Mouse (Mus musculus) midbrain, embryonic 12.5 days (tissue): ENCODE data around the gene Slc4a2. TPM values are rescaled to one million over a fixed set of nuclear protein-coding genes. Genes with fewer than 3 reads are reported as not detected.
A peak's percentile ranks its signal among the peaks of the same experiment; 100 is the strongest.

Experiments used
- ATAC-seq: fragments of 200-750 bp; cut with Nextera tagmentation; 2 replicates; pipeline ENCODE4 v1.8.0; 2017; ENCODE audit warnings: low read depth, moderate TSS enrichment, moderate library complexity; ENCODE audit not compliant: low FRiP score
- H3K27ac ChIP-seq: fragments of 300-500 bp; sonication (generic); replicated peaks from 2 replicates; pipeline ENCODE4 v1.5.1; 2016; ENCODE audit warnings: mild to moderate bottlenecking
- H3K27me3 ChIP-seq: fragments of 300-500 bp; sonication (generic); 2 replicates; pipeline ENCODE4 v1.6.1; 2016; ENCODE audit warnings: mild to moderate bottlenecking
- H3K36me3 ChIP-seq: fragments of 300-500 bp; sonication (generic); 2 replicates; pipeline ENCODE4 v1.6.1; 2016
- H3K4me1 ChIP-seq: fragments of 300-500 bp; sonication (generic); 2 replicates; pipeline ENCODE4 v1.6.1; 2016
- H3K4me2 ChIP-seq: fragments of 300-500 bp; sonication (generic); replicated peaks from 2 replicates; pipeline ENCODE4 v1.6.1; 2016; ENCODE audit warnings: mild to moderate bottlenecking, moderate library complexity
- H3K4me3 ChIP-seq: fragments of 300-500 bp; sonication (generic); 2 replicates; pipeline ENCODE4 v1.5.1; 2016; ENCODE audit warnings: mild to moderate bottlenecking
- H3K9ac ChIP-seq: fragments of 300-500 bp; sonication (generic); replicated peaks from 2 replicates; pipeline ENCODE4 v1.6.1; 2016; ENCODE audit warnings: mild to moderate bottlenecking, moderate library complexity
- H3K9me3 ChIP-seq: fragments of 300-500 bp; sonication (generic); 2 replicates; pipeline ENCODE4 v1.6.1; 2016; ENCODE audit warnings: mild to moderate bottlenecking
- WGBS: fragments of 180-500 bp; shearing (Covaris S2); methylation state at CpG from one replicate; pipeline ENCODE4 v1.1.7; 2016; 5-methylcytosine and 5-hydroxymethylcytosine counted together
- polyA plus RNA-seq: library from polyadenylated mRNA; unstranded; fragments of >200 nt; fragmentation: Nextera tagmentation; extraction: Ambion mirVana; gene quantifications from 2 replicates; pipeline ENCODE4 v1.2.1, GENCODE M21; 2016

Slc4a2 gene
- polyA plus RNA-seq, 1 experiment from 2014 or later = 35.7 TPM

DNA sequence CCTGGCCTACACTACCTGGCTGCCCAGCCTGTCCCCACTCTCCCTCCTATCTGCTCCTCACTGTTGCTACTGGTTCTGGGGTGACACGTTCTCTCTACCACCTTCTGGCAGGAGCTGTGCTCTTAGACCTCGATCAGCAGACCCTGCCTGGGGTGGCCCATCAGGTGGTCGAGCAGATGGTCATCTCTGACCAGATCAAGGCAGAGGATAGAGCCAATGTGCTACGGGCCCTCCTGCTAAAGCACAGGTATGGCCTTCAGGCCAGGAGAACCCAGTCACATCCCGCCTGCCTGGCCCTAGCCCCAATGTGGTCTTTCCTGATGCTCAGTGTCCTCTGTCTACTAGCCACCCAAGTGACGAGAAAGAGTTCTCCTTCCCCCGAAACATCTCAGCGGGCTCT lies 10.4 kb downstream of the Slc4a2 start:
- Histone ChIP-seq H3K36me3 (peaks cover 80% of the 10 kb centered on the region), H3K9me3 (no peaks in the 10 kb centered on the region), H3K27me3 (0 out of 2 replicates have a peak, but pooled peaks cover under 1% of the 10 kb centered on the region), H3K4me1 (no peaks in the 10 kb centered on the region), H3K9ac (no peak overlapping the region), H3K27ac (no peak overlapping the region), H3K4me3 (no peak overlapping the region), H3K4me2 (no peak overlapping the region)
- WGBS = 93% methylated on average over 8 of the region's 8 CpGs
- ATAC-seq = no peak

DNA sequence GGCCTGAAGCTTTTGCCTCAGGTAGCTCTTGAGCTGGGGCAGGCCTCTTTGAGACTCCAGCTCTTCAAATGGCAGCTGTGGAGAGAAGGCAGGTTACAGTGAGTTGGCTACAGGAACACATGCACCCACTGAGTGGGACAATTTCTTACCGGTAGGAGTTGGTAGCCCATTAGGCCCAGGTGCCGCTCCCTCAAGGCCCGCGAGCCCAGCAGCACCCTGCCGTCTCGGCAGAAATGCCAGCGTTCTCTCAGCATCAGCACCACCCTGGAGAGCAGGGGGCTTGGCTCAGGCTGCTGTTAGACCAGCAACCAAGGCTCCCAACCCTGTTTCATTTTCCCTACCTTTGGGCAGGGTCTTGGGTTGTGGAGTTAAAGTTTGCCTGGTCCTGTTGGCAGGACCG lies 17.6 kb downstream of the Slc4a2 start:
- WGBS = 95% methylated on average over 8 of the region's 8 CpGs
- ATAC-seq = no peak
- H3K27ac ChIP-seq = no peak overlapping the region

DNA sequence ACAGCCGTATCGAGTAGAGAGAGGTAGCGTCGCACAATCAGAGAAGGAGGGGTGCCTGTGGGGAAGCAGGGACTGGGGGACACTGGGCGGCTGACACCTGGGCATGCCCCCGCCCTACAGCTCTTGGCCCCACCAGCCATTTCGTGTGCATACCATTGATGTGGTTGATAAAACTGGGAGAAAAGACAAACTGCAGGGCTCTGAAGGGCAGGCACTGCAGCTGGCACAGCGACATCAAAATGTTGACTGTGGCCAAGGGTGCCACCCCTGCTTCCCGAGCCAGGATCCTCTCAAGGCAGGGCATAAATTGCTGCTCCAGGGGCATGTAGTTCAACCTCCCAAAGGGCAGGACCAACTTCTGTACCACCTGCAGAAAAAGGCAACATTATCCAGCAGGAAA lies 18.4 kb downstream of the Slc4a2 start:
- no peak for ATAC-seq
- H3K9me3 ChIP-seq = no peaks in the 10 kb centered on the region
- 89% methylated on average over 9 of the region's 9 CpGs for WGBS
- peaks cover 23% of the 10 kb centered on the region for H3K4me1 ChIP-seq
- no peak overlapping the region for H3K4me3 ChIP-seq
- H3K36me3 ChIP-seq = peaks cover 57% of the 10 kb centered on the region
- no peak overlapping the region for H3K4me2 ChIP-seq
- H3K27ac ChIP-seq = no peak overlapping the region
- no peak overlapping the region for H3K9ac ChIP-seq
- H3K27me3 ChIP-seq = no peaks in the 10 kb centered on the region

More for the DNA sequence above, 17.6 kb downstream of the Slc4a2 start:
- Histone ChIP-seq H3K27me3 (no peaks in the 10 kb centered on the region), H3K4me3 (no peak overlapping the region), H3K4me2 (no peak overlapping the region), H3K4me1 (peaks cover 17% of the 10 kb centered on the region), H3K9me3 (no peaks in the 10 kb centered on the region), H3K36me3 (peaks cover 59% of the 10 kb centered on the region), H3K9ac (no peak overlapping the region)

- Histone ChIP-seq H3K9ac (no peak overlapping the region), H3K27me3 (no peaks in the 10 kb centered on the region), H3K36me3 (peaks cover 53% of the 10 kb centered on the region), H3K4me1 (peaks cover 34% of the 10 kb centered on the region), H3K27ac (no peak overlapping the region), H3K4me2 (no peak overlapping the region), H3K4me3 (no peak overlapping the region), H3K9me3 (no peaks in the 10 kb centered on the region)
- no peak for ATAC-seq
- WGBS = 93% methylated on average over 7 of the region's 7 CpGs
Measured at GRCm38 (mm10) chr5:24443204-24443603, 19.6 kb downstream of the Slc4a2 start.

DNA sequence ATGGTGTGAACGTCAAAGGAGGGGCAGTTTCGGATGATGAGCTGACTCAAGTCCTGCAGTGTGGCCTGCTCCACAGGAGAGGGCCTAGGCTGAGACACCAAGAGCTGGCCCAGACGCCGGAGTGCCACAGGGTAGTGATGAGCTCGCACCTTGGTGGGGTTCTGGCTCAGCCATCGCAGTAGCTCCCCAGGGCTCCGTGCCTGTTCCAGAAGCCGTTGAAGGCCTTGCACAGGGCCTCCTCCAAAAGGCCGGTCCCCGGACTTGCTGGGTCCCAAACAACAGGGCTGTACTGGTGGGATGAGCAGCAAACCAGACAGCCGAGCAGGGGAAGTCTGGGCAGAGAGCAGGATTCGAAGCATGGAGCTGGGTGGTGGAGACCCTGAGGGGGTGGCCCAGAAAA lies 20.3 kb downstream of the Slc4a2 start:
- H3K9me3 ChIP-seq = no peaks in the 10 kb centered on the region
- peak overlapping the region; percentile 89 for H3K4me3 ChIP-seq
- H3K27me3 ChIP-seq = peaks cover 4% of the 10 kb centered on the region; the same call in 1 of the 2 replicates
- peaks cover 47% of the 10 kb centered on the region for H3K36me3 ChIP-seq
- peak overlapping the region; percentile 90 for H3K9ac ChIP-seq
- 84% methylated on average over 12 of the region's 12 CpGs for WGBS
- peak overlapping the region; percentile 98 for H3K4me2 ChIP-seq
- H3K27ac ChIP-seq = no peak overlapping the region
- H3K4me1 ChIP-seq = peaks cover 34% of the 10 kb centered on the region
- ATAC-seq = no peak

DNA sequence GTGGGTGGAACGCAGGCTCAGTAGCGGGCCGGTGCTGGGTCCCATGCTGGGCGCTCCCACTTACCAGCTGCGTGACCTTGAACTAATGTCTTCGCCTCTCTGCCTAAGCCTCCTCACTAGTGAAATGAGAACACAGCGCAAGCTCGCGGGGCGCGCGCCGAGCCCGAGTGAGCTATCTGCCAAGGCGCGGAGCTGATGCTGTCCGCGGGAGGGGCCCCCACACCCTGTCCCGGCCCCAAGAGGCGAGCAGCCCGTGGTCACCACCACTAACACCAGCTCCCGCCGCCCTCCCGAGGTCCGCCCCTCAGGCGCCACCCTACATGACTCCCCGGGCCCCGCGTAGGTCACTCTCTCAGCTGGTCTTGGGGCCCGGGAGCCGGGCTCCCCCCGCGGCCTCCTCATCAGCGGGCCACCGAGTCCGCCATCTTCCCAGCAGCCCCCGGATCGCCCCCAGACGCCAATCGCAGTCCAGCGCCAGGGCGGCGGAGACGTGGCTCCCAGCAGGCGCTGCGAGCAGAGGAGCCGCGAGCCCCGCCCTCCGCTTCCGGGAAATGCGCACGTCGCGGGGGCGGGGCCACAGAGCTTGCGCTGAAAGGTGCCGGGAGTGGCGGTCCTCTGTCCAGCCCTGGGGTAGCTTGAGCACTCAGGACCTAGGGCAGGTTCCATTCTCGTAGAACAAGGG lies 21.2 kb downstream of the Slc4a2 start, which contains the start of gene Fastk:
TSS of gene Fastk (minus strand) at position 542 of the 682 bp plus-strand sequence.
- Histone ChIP-seq H3K4me1 (peaks cover 34% of the 10 kb centered on the region), H3K27me3 (peaks cover 5% of the 10 kb centered on the region; the same call in 1 of the 2 replicates), H3K9ac (peak within 1 kb of the TSS; percentile 90), H3K36me3 (peaks cover 38% of the 10 kb centered on the region), H3K4me3 (peak within 1 kb of the TSS; percentile 89), H3K9me3 (no peaks in the 10 kb centered on the region), H3K4me2 (peak within 1 kb of the TSS; percentile 98), H3K27ac (peak within 1 kb of the TSS; percentile 85)
- WGBS = under 1% methylated on average over 59 of the region's 60 CpGs
- peak; percentile 82 for ATAC-seq

DNA sequence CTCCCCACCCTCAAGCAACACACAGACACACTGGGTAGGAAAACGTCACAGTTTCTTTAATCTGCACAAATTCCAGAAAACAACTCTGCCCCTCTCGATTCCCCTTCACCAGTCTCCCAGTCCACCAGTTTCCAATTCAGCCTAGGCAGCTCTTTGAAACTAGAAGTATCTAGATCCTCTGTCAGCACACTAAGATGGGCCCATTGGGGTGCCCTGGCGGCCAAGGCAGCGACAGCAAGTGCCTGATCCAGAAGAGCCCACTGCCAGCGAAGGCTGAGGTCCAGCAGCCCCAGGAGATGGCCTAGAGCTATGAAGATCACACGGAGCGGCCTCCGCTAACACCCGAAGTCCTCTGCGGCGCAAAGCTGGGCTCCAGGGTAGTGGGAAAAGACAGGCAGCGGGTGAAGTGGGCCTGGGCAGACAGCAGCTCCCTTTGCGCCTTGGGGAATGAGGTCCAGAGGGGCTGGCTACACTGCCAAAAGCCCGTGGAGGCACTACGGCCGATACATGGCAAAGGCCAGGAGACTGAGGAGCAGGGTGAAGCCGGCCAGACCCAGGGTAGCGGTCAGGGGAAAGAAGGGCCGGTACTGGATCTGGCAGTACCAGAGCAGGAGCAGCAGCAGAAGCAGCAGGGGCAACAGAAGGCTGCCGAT lies 21.9 kb downstream of the Slc4a2 start:
- H3K4me2 ChIP-seq = peak overlapping the region; percentile 98
- H3K27ac ChIP-seq = peak overlapping the region; percentile 85
- H3K27me3 ChIP-seq = peaks cover 9% of the 10 kb centered on the region; the same call in 1 of the 2 replicates
- H3K9me3 ChIP-seq = no peaks in the 10 kb centered on the region
- peaks cover 34% of the 10 kb centered on the region for H3K4me1 ChIP-seq
- peaks cover 31% of the 10 kb centered on the region for H3K36me3 ChIP-seq
- 58% methylated on average over 20 of the region's 20 CpGs for WGBS
- H3K9ac ChIP-seq = peak overlapping the region; percentile 90
- ATAC-seq = no peak
- peak overlapping the region; percentile 89 for H3K4me3 ChIP-seq

GRCm38 (mm10) chr5:24446630-24447029 lies 23.0 kb downstream of the Slc4a2 start:
- peaks cover 41% of the 10 kb centered on the region for H3K4me1 ChIP-seq
- H3K36me3 ChIP-seq = peaks cover 20% of the 10 kb centered on the region
- H3K27me3 ChIP-seq = peaks cover 9% of the 10 kb centered on the region; the same call in 1 of the 2 replicates
- peak overlapping the region; percentile 85 for H3K4me2 ChIP-seq
- H3K9me3 ChIP-seq = no peaks in the 10 kb centered on the region
- H3K9ac ChIP-seq = no peak overlapping the region
- WGBS = 91% methylated on average over 7 of the region's 7 CpGs
- no peak overlapping the region for H3K27ac ChIP-seq
- 0 out of 2 replicates have a peak overlapping the region, but pooled peaks have one; percentile 67 for H3K4me3 ChIP-seq
- ATAC-seq = no peak

GRCm38 (mm10) chr5:24447624-24448298 lies 24.1 kb downstream of the Slc4a2 start, which contains the start of gene Tmub1:
TSS of gene Tmub1 (minus strand) at chr5:24447854.
- H3K4me2 ChIP-seq = peak within 1 kb of the TSS; percentile 85
- H3K4me1 ChIP-seq = peaks cover 41% of the 10 kb centered on the region
- peaks cover 10% of the 10 kb centered on the region; the same call in 1 of the 2 replicates for H3K36me3 ChIP-seq
- ATAC-seq = peak; percentile 50
- no peaks in the 10 kb centered on the region for H3K9me3 ChIP-seq
- peaks cover 9% of the 10 kb centered on the region; the same call in 1 of the 2 replicates for H3K27me3 ChIP-seq
- H3K4me3 ChIP-seq = peak within 1 kb of the TSS; percentile 67
- peak within 1 kb of the TSS; percentile 56 for H3K27ac ChIP-seq
- H3K9ac ChIP-seq = peak within 1 kb of the TSS; percentile 73
- WGBS = 2% methylated on average over 34 of the region's 34 CpGs

- H3K27me3 ChIP-seq = peaks cover 9% of the 10 kb centered on the region; the same call in 1 of the 2 replicates
- peak overlapping the region; percentile 96 for H3K4me3 ChIP-seq
- peaks cover 61% of the 10 kb centered on the region for H3K4me1 ChIP-seq
- peak; percentile 78 for ATAC-seq
- 3% methylated on average over 45 of the region's 66 CpGs for WGBS
- no peaks in the 10 kb centered on the region for H3K9me3 ChIP-seq
- H3K9ac ChIP-seq = peak overlapping the region; percentile 97
- H3K27ac ChIP-seq = peak overlapping the region; percentile 96
- H3K4me2 ChIP-seq = peak overlapping the region; percentile 99
- H3K36me3 ChIP-seq = 0 out of 2 replicates have a peak, but pooled peaks cover 5% of the 10 kb centered on the region
Measured at GRCm38 (mm10) chr5:24451264-24452029, 27.8 kb downstream of the Slc4a2 start.

DNA sequence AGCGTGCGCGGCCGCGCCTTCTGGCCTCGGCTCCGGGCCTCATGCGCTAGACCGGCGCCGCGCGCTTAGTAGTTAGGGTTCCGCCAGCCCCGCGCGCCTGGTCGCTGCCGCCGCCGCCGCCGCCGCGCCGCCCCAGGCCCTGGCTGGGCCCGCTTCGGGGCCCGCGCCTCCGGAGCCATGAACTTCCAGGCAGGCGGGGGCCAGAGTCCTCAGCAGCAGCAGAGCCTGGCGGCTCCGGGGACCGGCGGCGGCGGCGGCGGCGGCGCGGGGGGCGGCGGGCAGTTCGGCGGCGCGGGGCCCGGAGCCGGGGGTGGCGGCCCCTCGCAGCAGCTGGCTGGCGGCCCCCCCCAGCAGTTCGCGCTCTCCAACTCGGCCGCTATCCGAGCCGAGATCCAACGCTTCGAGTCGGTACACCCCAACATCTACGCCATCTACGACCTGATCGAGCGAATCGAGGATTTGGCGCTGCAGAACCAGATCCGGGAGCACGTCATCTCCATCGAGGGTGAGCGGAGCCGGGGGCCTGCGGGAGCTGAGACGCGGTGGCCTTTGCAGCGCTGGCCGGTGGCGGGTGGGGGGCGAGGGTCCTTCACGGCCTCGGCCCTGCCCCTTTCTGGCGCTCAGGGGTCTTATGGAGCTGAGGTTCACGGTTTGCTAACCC lies 28.5 kb downstream of the Slc4a2 start, which contains the start of gene Agap3:
TSS of gene Agap3 (plus strand) at position 148 of the 661 bp plus-strand sequence.
- under 1% methylated on average over 54 of the region's 85 CpGs for WGBS

More for the DNA sequence above, 28.5 kb downstream of the Slc4a2 start, which contains the start of gene Agap3:
- Histone ChIP-seq H3K27me3 (peaks cover 9% of the 10 kb centered on the region; the same call in 1 of the 2 replicates), H3K4me3 (peak within 1 kb of the TSS; percentile 96), H3K36me3 (0 out of 2 replicates have a peak, but pooled peaks cover 7% of the 10 kb centered on the region), H3K4me1 (peaks cover 56% of the 10 kb centered on the region), H3K9me3 (no peaks in the 10 kb centered on the region), H3K27ac (peak within 1 kb of the TSS; percentile 96), H3K4me2 (peak within 1 kb of the TSS; percentile 99), H3K9ac (peak within 1 kb of the TSS; percentile 97)
- peak; percentile 4; the same call in 1 of the 2 replicates for ATAC-seq
